Mouse (Mus musculus) E14TG2a.4 (cell line): ENCODE results near the gene Hsp90aa1.

ENCODE experiments used
- CTCF ChIP-seq: conservative IDR thresholded peaks from 2 replicates; pipeline ENCODE4 v1.5.1; 2014; ENCODE audit warnings: low read length
- NANOG ChIP-seq: IDR thresholded peaks from 2 replicates; pipeline ENCODE4 v1.6.1; 2014; ENCODE audit warnings: borderline replicate concordance, low read length, mixed read lengths

DNA sequence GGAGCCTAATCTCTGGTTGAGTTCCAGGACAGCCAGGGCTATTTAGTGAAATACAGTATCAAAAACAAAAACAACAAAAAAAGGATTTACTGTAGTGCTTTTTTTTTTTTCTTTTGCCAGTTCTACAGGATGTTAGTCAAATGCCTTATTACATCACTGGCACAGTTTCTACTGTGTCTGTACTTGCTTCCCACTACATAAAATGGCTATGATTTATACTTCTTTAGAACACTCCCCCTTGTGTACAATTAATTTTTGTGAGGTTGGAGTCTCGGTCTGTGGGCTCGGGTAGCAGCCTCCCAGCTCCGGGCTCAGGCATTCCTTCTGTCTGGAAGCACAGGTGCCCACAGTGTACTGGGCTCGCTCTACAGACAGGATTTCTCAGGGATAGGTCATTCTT lies 34.1 kb upstream of the Hsp90aa1 start:
- TF ChIP-seq CTCF (no peak), NANOG (no peak)
